Mouse (Mus musculus): ENCODE data around the gene Prrx2. TPM values are rescaled to one million over a fixed set of nuclear protein-coding genes. Genes with fewer than 3 reads are reported as not detected.

Gene Prrx2
- polyA plus RNA-seq, 1 experiment from 2014 or later = 1.9 TPM

- Histone ChIP-seq H3K9me3 (ENCODE audit: control insufficient read depth, low read length) (no peaks in the 10 kb centered on the region), H3K27me3 (replicated peaks; ENCODE audit: control insufficient read depth, insufficient read depth, low read length) (no peaks in the 10 kb centered on the region), H3K9ac (ENCODE audit: low read depth, low read length) (no peak overlapping the region), H3K4me1 (ENCODE audit: control insufficient read depth, insufficient read depth, low read length) (peaks cover 7% of the 10 kb centered on the region; the same call in 1 of the 2 replicates), H3K4me2 (ENCODE audit: low read depth, low read length) (no peak overlapping the region), H3K36me3 (ENCODE audit: control insufficient read depth, insufficient read depth, low read length) (no peaks in the 10 kb centered on the region), H3K27ac (ENCODE audit: low read length) (no peak overlapping the region), H3K4me3 (ENCODE audit: low read length) (no peak overlapping the region)
- ATAC-seq = no peak
- WGBS = 76% methylated on average over 6 of the region's 6 CpGs
Measured at GRCm38 (mm10) chr2:30857076-30857475, 22.3 kb downstream of the Prrx2 start.

GRCm38 (mm10) chr2:30859782-30860181 lies 25.0 kb downstream of the Prrx2 start:
- H3K9me3 ChIP-seq (ENCODE audit: control insufficient read depth, low read length) = no peaks in the 10 kb centered on the region
- no peak overlapping the region for H3K27ac ChIP-seq (ENCODE audit: low read length)
- H3K36me3 ChIP-seq (ENCODE audit: control insufficient read depth, insufficient read depth, low read length) = no peaks in the 10 kb centered on the region
- H3K27me3 ChIP-seq (replicated peaks; ENCODE audit: control insufficient read depth, insufficient read depth, low read length) = peaks cover 8% of the 10 kb centered on the region; the same call in 1 of the 2 replicates
- ATAC-seq = no peak
- H3K4me2 ChIP-seq (ENCODE audit: low read depth, low read length) = no peak overlapping the region
- H3K9ac ChIP-seq (ENCODE audit: low read depth, low read length) = no peak overlapping the region
- peaks cover 2% of the 10 kb centered on the region; the same call in 1 of the 2 replicates for H3K4me1 ChIP-seq (ENCODE audit: control insufficient read depth, insufficient read depth, low read length)
- no peak overlapping the region for H3K4me3 ChIP-seq (ENCODE audit: low read length)
- 75% methylated on average over 5 of the region's 5 CpGs for WGBS

GRCm38 (mm10) chr2:30862081-30862480 lies 27.3 kb downstream of the Prrx2 start:
- H3K9me3 ChIP-seq (ENCODE audit: control insufficient read depth, low read length) = no peaks in the 10 kb centered on the region
- peaks cover 8% of the 10 kb centered on the region; the same call in 1 of the 2 replicates for H3K27me3 ChIP-seq (replicated peaks; ENCODE audit: control insufficient read depth, insufficient read depth, low read length)
- H3K9ac ChIP-seq (ENCODE audit: low read depth, low read length) = no peak overlapping the region
- H3K4me3 ChIP-seq (ENCODE audit: low read length) = no peak overlapping the region
- H3K27ac ChIP-seq (ENCODE audit: low read length) = no peak overlapping the region
- peaks cover 7% of the 10 kb centered on the region; the same call in 1 of the 2 replicates for H3K4me1 ChIP-seq (ENCODE audit: control insufficient read depth, insufficient read depth, low read length)
- no peak overlapping the region for H3K4me2 ChIP-seq (ENCODE audit: low read depth, low read length)
- ATAC-seq = no peak
- no peaks in the 10 kb centered on the region for H3K36me3 ChIP-seq (ENCODE audit: control insufficient read depth, insufficient read depth, low read length)
- WGBS = 72% methylated on average over 4 of the region's 4 CpGs

- Histone ChIP-seq H3K4me1 (ENCODE audit: control insufficient read depth, insufficient read depth, low read length) (peaks cover 7% of the 10 kb centered on the region; the same call in 1 of the 2 replicates), H3K4me3 (ENCODE audit: low read length) (no peak overlapping the region), H3K9ac (ENCODE audit: low read depth, low read length) (no peak overlapping the region), H3K27ac (ENCODE audit: low read length) (no peak overlapping the region), H3K27me3 (replicated peaks; ENCODE audit: control insufficient read depth, insufficient read depth, low read length) (peaks cover 8% of the 10 kb centered on the region; the same call in 1 of the 2 replicates), H3K4me2 (ENCODE audit: low read depth, low read length) (no peak overlapping the region), H3K9me3 (ENCODE audit: control insufficient read depth, low read length) (no peaks in the 10 kb centered on the region), H3K36me3 (ENCODE audit: control insufficient read depth, insufficient read depth, low read length) (no peaks in the 10 kb centered on the region)
- ATAC-seq = no peak
- 75% methylated on average over 9 of the region's 9 CpGs for WGBS
Measured at GRCm38 (mm10) chr2:30863574-30863973, 28.8 kb downstream of the Prrx2 start.

- no peak overlapping the region for H3K27ac ChIP-seq (ENCODE audit: low read length)
- peaks cover 8% of the 10 kb centered on the region; the same call in 1 of the 2 replicates for H3K27me3 ChIP-seq (replicated peaks; ENCODE audit: control insufficient read depth, insufficient read depth, low read length)
- H3K4me2 ChIP-seq (ENCODE audit: low read depth, low read length) = peak overlapping the region; percentile 55
- no peaks in the 10 kb centered on the region for H3K36me3 ChIP-seq (ENCODE audit: control insufficient read depth, insufficient read depth, low read length)
- peaks cover 7% of the 10 kb centered on the region; the same call in 1 of the 2 replicates for H3K4me1 ChIP-seq (ENCODE audit: control insufficient read depth, insufficient read depth, low read length)
- WGBS = 2% methylated on average over 35 of the region's 35 CpGs
- H3K9ac ChIP-seq (ENCODE audit: low read depth, low read length) = peak overlapping the region; percentile 55
- peak overlapping the region; percentile 38 for H3K4me3 ChIP-seq (ENCODE audit: low read length)
- peak; percentile 38 for ATAC-seq
- no peaks in the 10 kb centered on the region for H3K9me3 ChIP-seq (ENCODE audit: control insufficient read depth, low read length)
Measured at GRCm38 (mm10) chr2:30864968-30865381, 30.2 kb downstream of the Prrx2 start.

GRCm38 (mm10) chr2:30865426-30865825 lies 30.7 kb downstream of the Prrx2 start:
- no peak for ATAC-seq
- H3K27me3 ChIP-seq (replicated peaks; ENCODE audit: control insufficient read depth, insufficient read depth, low read length) = peaks cover 8% of the 10 kb centered on the region; the same call in 1 of the 2 replicates
- no peaks in the 10 kb centered on the region for H3K9me3 ChIP-seq (ENCODE audit: control insufficient read depth, low read length)
- peaks cover 7% of the 10 kb centered on the region; the same call in 1 of the 2 replicates for H3K4me1 ChIP-seq (ENCODE audit: control insufficient read depth, insufficient read depth, low read length)
- H3K4me2 ChIP-seq (ENCODE audit: low read depth, low read length) = peak overlapping the region; percentile 55; the same call in 1 of the 2 replicates
- no peak overlapping the region for H3K9ac ChIP-seq (ENCODE audit: low read depth, low read length)
- 58% methylated on average over 3 of the region's 3 CpGs for WGBS
- H3K36me3 ChIP-seq (ENCODE audit: control insufficient read depth, insufficient read depth, low read length) = no peaks in the 10 kb centered on the region
- no peak overlapping the region for H3K4me3 ChIP-seq (ENCODE audit: low read length)
- H3K27ac ChIP-seq (ENCODE audit: low read length) = no peak overlapping the region

GRCm38 (mm10) chr2:30870863-30871262 lies 36.1 kb downstream of the Prrx2 start:
- Histone ChIP-seq H3K9ac (ENCODE audit: low read depth, low read length) (no peak overlapping the region), H3K4me3 (ENCODE audit: low read length) (no peak overlapping the region)
- WGBS = 64% methylated on average over 8 of the region's 8 CpGs

GRCm38 (mm10) chr2:30872669-30873068 lies 37.9 kb downstream of the Prrx2 start:
- 72% methylated on average over 6 of the region's 6 CpGs for WGBS

More at GRCm38 (mm10) chr2:30870863-30871262, 36.1 kb downstream of the Prrx2 start:
- H3K36me3 ChIP-seq (ENCODE audit: control insufficient read depth, insufficient read depth, low read length) = no peaks in the 10 kb centered on the region
- H3K27me3 ChIP-seq (replicated peaks; ENCODE audit: control insufficient read depth, insufficient read depth, low read length) = 0 out of 2 replicates have a peak, but pooled peaks cover 2% of the 10 kb centered on the region
- H3K4me1 ChIP-seq (ENCODE audit: control insufficient read depth, insufficient read depth, low read length) = no peaks in the 10 kb centered on the region
- H3K27ac ChIP-seq (ENCODE audit: low read length) = no peak overlapping the region
- no peaks in the 10 kb centered on the region for H3K9me3 ChIP-seq (ENCODE audit: control insufficient read depth, low read length)
- ATAC-seq = no peak
- no peak overlapping the region for H3K4me2 ChIP-seq (ENCODE audit: low read depth, low read length)

GRCm38 (mm10) chr2:30874445-30874844 lies 39.7 kb downstream of the Prrx2 start:
- no peaks in the 10 kb centered on the region for H3K4me1 ChIP-seq (ENCODE audit: control insufficient read depth, insufficient read depth, low read length)
- no peak overlapping the region for H3K4me2 ChIP-seq (ENCODE audit: low read depth, low read length)
- H3K4me3 ChIP-seq (ENCODE audit: low read length) = no peak overlapping the region
- H3K9me3 ChIP-seq (ENCODE audit: control insufficient read depth, low read length) = no peaks in the 10 kb centered on the region
- 0 out of 2 replicates have a peak, but pooled peaks cover 2% of the 10 kb centered on the region for H3K27me3 ChIP-seq (replicated peaks; ENCODE audit: control insufficient read depth, insufficient read depth, low read length)
- no peak for ATAC-seq
- H3K9ac ChIP-seq (ENCODE audit: low read depth, low read length) = no peak overlapping the region
- WGBS = 51% methylated on average over 10 of the region's 10 CpGs
- no peaks in the 10 kb centered on the region for H3K36me3 ChIP-seq (ENCODE audit: control insufficient read depth, insufficient read depth, low read length)
- no peak overlapping the region for H3K27ac ChIP-seq (ENCODE audit: low read length)

More at GRCm38 (mm10) chr2:30872669-30873068, 37.9 kb downstream of the Prrx2 start:
- Histone ChIP-seq H3K36me3 (ENCODE audit: control insufficient read depth, insufficient read depth, low read length) (no peaks in the 10 kb centered on the region), H3K27ac (ENCODE audit: low read length) (no peak overlapping the region), H3K4me2 (ENCODE audit: low read depth, low read length) (no peak overlapping the region), H3K4me3 (ENCODE audit: low read length) (no peak overlapping the region), H3K9me3 (ENCODE audit: control insufficient read depth, low read length) (no peaks in the 10 kb centered on the region), H3K4me1 (ENCODE audit: control insufficient read depth, insufficient read depth, low read length) (no peaks in the 10 kb centered on the region), H3K27me3 (replicated peaks; ENCODE audit: control insufficient read depth, insufficient read depth, low read length) (0 out of 2 replicates have a peak, but pooled peaks cover 2% of the 10 kb centered on the region), H3K9ac (ENCODE audit: low read depth, low read length) (no peak overlapping the region)
- ATAC-seq = no peak

Data from intestine, embryonic 16.5 days (tissue).